Mouse (Mus musculus): ENCODE measurements around the gene Gm28051. TPM values are rescaled to one million over a fixed set of nuclear protein-coding genes. Genes with fewer than 3 reads are reported as not detected.

Gm28051 gene
- polyA plus RNA-seq, 1 experiment from 2014 or later = not detected

DNA sequence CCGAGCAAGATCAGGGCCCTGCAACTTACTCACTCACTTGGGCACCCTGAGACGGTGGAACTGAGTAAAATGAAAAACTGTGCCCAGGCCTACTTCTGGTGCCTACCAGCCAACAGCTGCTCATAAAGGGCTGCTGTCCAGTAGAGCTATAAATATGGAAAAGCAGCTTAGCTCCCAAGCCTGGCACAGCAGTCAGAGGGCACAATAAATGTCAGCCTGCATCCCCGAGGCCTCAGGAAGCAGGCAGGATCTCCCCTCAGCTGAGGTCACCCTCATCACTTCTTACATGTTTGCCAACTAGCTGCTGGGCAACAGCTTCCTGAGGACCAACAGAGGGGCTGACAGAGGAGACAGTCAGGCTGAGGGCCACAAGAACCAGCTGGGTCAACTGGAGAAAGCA is 80.5 kb downstream of the Gm28051 start:
- no peak overlapping the region for H3K9ac ChIP-seq (ENCODE audit: low read length)
- H3K9me3 ChIP-seq (ENCODE audit: control insufficient read depth, low read length) = no peaks in the 10 kb centered on the region
- no peak overlapping the region for H3K27ac ChIP-seq (ENCODE audit: low read depth, low read length)
- H3K4me2 ChIP-seq = no peak overlapping the region
- no peaks in the 10 kb centered on the region for H3K27me3 ChIP-seq (ENCODE audit: control insufficient read depth, insufficient read depth, low read length)
- ATAC-seq (ENCODE audit: low FRiP score) = no peak
- WGBS = 74% methylated on average over 3 of the region's 3 CpGs
- peaks cover 12% of the 10 kb centered on the region for H3K4me1 ChIP-seq (ENCODE audit: control insufficient read depth, insufficient read depth, low read length)
- DNase-seq (ENCODE audit: low spot score, missing footprints) = no peak
- H3K36me3 ChIP-seq (ENCODE audit: control insufficient read depth, insufficient read depth, low read length) = no peaks in the 10 kb centered on the region
- no peak overlapping the region for H3K4me3 ChIP-seq (ENCODE audit: low read depth, low read length)

- no peak for ATAC-seq (ENCODE audit: low FRiP score)
- H3K4me3 ChIP-seq (ENCODE audit: low read depth, low read length) = no peak overlapping the region
- H3K4me1 ChIP-seq (ENCODE audit: control insufficient read depth, insufficient read depth, low read length) = peaks cover 20% of the 10 kb centered on the region
- H3K4me2 ChIP-seq = no peak overlapping the region
- no peaks in the 10 kb centered on the region for H3K36me3 ChIP-seq (ENCODE audit: control insufficient read depth, insufficient read depth, low read length)
- H3K9me3 ChIP-seq (ENCODE audit: control insufficient read depth, low read length) = no peaks in the 10 kb centered on the region
- no peak overlapping the region for H3K9ac ChIP-seq (ENCODE audit: low read length)
- 91% methylated on average over 10 of the region's 10 CpGs for WGBS
- no peak overlapping the region for H3K27ac ChIP-seq (ENCODE audit: low read depth, low read length)
- DNase-seq (ENCODE audit: low spot score, missing footprints) = no peak
- no peaks in the 10 kb centered on the region for H3K27me3 ChIP-seq (ENCODE audit: control insufficient read depth, insufficient read depth, low read length)
These were observed 83.0 kb downstream of the Gm28051 start for GRCm38 (mm10) chr12:102674556-102674955.

DNA sequence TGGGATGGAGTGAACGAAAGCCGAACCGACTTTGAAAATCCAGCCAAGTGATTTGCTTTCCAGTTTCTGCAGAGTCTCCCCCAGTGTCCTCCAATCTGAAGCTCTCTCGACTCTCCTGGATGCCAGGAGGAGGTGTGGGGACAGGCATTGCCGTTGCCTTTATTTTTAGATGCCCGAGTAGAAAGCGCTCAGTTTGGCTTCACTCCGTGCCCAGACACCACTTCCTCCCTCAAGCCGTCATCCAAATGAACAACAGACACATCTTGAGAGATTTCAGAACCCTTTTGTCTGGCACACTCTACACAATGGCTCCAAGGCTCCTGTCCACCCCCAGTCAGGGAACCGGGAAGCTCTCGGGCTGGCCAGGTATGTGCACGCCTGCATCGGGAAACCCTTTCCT is 83.4 kb downstream of the Gm28051 start:
- peaks cover 16% of the 10 kb centered on the region for H3K4me1 ChIP-seq (ENCODE audit: control insufficient read depth, insufficient read depth, low read length)
- H3K9ac ChIP-seq (ENCODE audit: low read length) = no peak overlapping the region
- WGBS = 93% methylated on average over 13 of the region's 13 CpGs
- no peak for ATAC-seq (ENCODE audit: low FRiP score)
- H3K36me3 ChIP-seq (ENCODE audit: control insufficient read depth, insufficient read depth, low read length) = no peaks in the 10 kb centered on the region
- H3K27ac ChIP-seq (ENCODE audit: low read depth, low read length) = no peak overlapping the region
- no peak for DNase-seq (ENCODE audit: low spot score, missing footprints)
- H3K4me3 ChIP-seq (ENCODE audit: low read depth, low read length) = no peak overlapping the region
- no peak overlapping the region for H3K4me2 ChIP-seq
- H3K9me3 ChIP-seq (ENCODE audit: control insufficient read depth, low read length) = no peaks in the 10 kb centered on the region
- no peaks in the 10 kb centered on the region for H3K27me3 ChIP-seq (ENCODE audit: control insufficient read depth, insufficient read depth, low read length)

DNA sequence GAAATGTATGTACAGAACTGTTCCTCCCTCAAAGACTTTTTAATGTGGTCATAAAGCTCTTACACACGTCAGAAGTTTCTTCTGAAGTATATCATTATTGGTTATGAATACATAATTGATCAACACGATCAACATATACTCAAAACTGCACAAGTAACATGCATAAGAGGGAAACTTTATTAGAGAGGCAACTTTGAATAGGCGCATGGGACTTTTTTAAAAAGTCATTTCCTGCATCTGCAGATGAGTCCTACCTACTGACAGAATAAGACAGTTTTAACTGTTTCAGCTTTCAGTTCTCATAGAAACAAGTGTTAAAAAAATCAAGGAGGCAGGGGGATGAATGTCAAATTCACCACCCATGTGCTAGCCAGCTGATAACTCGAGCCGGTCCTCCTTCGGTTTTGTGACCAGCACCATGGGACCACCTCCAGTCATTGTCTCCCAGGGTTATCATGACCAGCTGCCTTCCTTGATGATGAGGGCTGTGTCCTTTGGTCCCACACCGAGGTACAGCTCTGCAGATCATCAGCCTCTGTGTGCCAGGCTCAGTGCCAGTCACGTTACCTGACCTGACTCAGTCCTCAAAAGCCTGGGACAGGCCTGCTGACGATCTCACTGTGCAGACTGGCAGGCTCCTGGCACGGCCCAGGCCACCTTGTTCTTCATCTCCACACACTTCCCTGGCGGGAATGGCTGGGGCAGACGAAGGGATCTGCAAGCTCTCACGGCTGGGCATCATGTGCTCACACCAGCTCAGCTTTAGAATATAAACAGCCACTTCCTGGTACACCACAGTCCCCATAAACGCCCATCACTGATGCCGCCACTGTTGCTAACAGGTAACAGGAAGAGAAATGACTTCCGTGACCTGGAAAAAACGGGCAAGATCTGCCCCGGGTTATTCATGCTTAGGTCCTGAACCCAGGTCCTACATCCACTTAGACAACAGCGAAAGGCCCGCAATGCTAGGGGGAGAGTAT is 84.4 kb downstream of the Gm28051 start:
- H3K4me1 ChIP-seq (ENCODE audit: control insufficient read depth, insufficient read depth, low read length) = peaks cover 9% of the 10 kb centered on the region
- no peak overlapping the region for H3K9ac ChIP-seq (ENCODE audit: low read length)
- H3K36me3 ChIP-seq (ENCODE audit: control insufficient read depth, insufficient read depth, low read length) = no peaks in the 10 kb centered on the region
- WGBS = 89% methylated on average over 20 of the region's 20 CpGs
- no peak for DNase-seq (ENCODE audit: low spot score, missing footprints)
- no peak overlapping the region for H3K4me2 ChIP-seq
- H3K9me3 ChIP-seq (ENCODE audit: control insufficient read depth, low read length) = no peaks in the 10 kb centered on the region
- no peaks in the 10 kb centered on the region for H3K27me3 ChIP-seq (ENCODE audit: control insufficient read depth, insufficient read depth, low read length)
- no peak overlapping the region for H3K4me3 ChIP-seq (ENCODE audit: low read depth, low read length)
- H3K27ac ChIP-seq (ENCODE audit: low read depth, low read length) = no peak overlapping the region
- no peak for ATAC-seq (ENCODE audit: low FRiP score)

DNA sequence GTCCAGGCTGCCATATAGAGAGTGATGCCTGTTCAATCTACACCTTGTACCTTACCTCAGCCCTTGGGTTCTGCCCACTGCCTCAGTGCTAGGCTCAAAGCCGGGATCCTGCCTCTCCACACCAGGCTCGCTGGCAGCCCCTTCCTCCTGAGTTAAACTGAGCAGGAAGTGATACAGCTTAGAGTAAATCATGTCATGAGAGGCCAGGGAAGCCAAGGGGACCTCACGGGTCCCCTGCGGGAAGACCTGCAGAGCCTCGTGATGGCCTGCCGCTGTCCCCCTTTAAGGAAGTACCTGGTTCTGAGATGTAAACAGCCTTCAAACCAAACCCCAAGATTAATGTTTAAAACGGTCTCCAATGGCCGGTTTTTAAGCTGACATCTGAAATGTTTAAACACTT is 85.4 kb downstream of the Gm28051 start:
- H3K27ac ChIP-seq (ENCODE audit: low read depth, low read length) = no peak overlapping the region
- no peaks in the 10 kb centered on the region for H3K27me3 ChIP-seq (ENCODE audit: control insufficient read depth, insufficient read depth, low read length)
- no peaks in the 10 kb centered on the region for H3K9me3 ChIP-seq (ENCODE audit: control insufficient read depth, low read length)
- H3K4me3 ChIP-seq (ENCODE audit: low read depth, low read length) = no peak overlapping the region
- no peak overlapping the region for H3K4me2 ChIP-seq
- WGBS = 83% methylated on average over 8 of the region's 8 CpGs
- no peaks in the 10 kb centered on the region for H3K36me3 ChIP-seq (ENCODE audit: control insufficient read depth, insufficient read depth, low read length)
- ATAC-seq (ENCODE audit: low FRiP score) (no peak), DNase-seq (ENCODE audit: low spot score, missing footprints) (no peak)
- H3K9ac ChIP-seq (ENCODE audit: low read length) = no peak overlapping the region
- H3K4me1 ChIP-seq (ENCODE audit: control insufficient read depth, insufficient read depth, low read length) = peaks cover 8% of the 10 kb centered on the region

DNA sequence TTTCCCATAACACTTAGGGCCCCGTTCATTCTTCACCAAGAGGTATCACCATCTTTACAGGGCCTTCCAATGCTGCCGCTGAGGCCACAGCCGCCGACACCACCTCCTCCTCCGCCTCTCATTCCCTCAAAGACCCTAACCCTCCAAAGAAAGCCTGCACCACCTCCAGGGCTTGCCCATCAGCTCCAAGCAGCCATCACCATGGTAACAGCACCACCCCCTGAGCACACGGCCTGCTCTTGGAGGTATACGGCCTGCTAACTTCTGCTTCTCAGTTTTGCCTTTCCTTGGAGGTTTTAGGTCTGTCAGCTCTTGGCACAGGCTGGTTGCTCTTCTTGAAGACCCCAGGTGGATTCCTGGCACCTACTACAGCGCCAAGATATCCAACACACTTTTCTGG is 86.7 kb downstream of the Gm28051 start:
- 32% methylated on average over 8 of the region's 8 CpGs for WGBS
- H3K4me3 ChIP-seq (ENCODE audit: low read depth, low read length) = no peak overlapping the region
- H3K4me2 ChIP-seq = no peak overlapping the region
- H3K9me3 ChIP-seq (ENCODE audit: control insufficient read depth, low read length) = no peaks in the 10 kb centered on the region
- H3K4me1 ChIP-seq (ENCODE audit: control insufficient read depth, insufficient read depth, low read length) = peaks cover 8% of the 10 kb centered on the region
- ATAC-seq (ENCODE audit: low FRiP score) = peak; percentile 70; the same call in 1 of the 2 replicates
- no peaks in the 10 kb centered on the region for H3K36me3 ChIP-seq (ENCODE audit: control insufficient read depth, insufficient read depth, low read length)
- DNase-seq (ENCODE audit: low spot score, missing footprints) = no peak
- no peak overlapping the region for H3K9ac ChIP-seq (ENCODE audit: low read length)
- H3K27ac ChIP-seq (ENCODE audit: low read depth, low read length) = no peak overlapping the region
- no peaks in the 10 kb centered on the region for H3K27me3 ChIP-seq (ENCODE audit: control insufficient read depth, insufficient read depth, low read length)

MicroRNAs within 50 kb of the gene (microRNA counts, 519-probe panel; counts per million panel counts)
- microRNA mmu-miR-1936 = not detected

Small RNA genes lying within 50 kb of the gene (microRNA-seq; reads per million reads assigned to microRNA genes)
- 1.1 reads per million for gene Mir1936

Other genes with a start within 250 kb of the Gm28051 start
- gene Chga, start 202.8 kb downstream of the Gm28051 start, polyA plus RNA-seq (2014; fragmentation: Nextera tagmentation; extraction: Ambion mirVana) = 23.5 and 24.0 TPM in 2 replicates
- gene Itpk1, start 52.8 kb downstream of the Gm28051 start, polyA plus RNA-seq (2014; fragmentation: Nextera tagmentation; extraction: Ambion mirVana) = 11.6 and 14.2 TPM in 2 replicates
- 40.8 and 41.4 TPM in 2 replicates for gene Moap1, start 14.1 kb downstream of the Gm28051 start, polyA plus RNA-seq (2014; fragmentation: Nextera tagmentation; extraction: Ambion mirVana)
- 12.2 and 12.3 TPM in 2 replicates for gene Tmem251, start 14.0 kb downstream of the Gm28051 start, polyA plus RNA-seq (2014; fragmentation: Nextera tagmentation; extraction: Ambion mirVana)
- gene Gon7, start within 50 bp of the Gm28051 start, polyA plus RNA-seq (2014; fragmentation: Nextera tagmentation; extraction: Ambion mirVana) = 47.7 and 52.6 TPM in 2 replicates
- 70.8 and 75.0 TPM in 2 replicates for gene Ubr7, start 202 bp upstream of the Gm28051 start, polyA plus RNA-seq (2014; fragmentation: Nextera tagmentation; extraction: Ambion mirVana)
- gene Gm20604, start 907 bp upstream of the Gm28051 start, polyA plus RNA-seq (2014; fragmentation: Nextera tagmentation; extraction: Ambion mirVana) = 36.0 and 36.5 TPM in 2 replicates
- 18.4 and 18.5 TPM in 2 replicates for gene Btbd7, start 120.7 kb upstream of the Gm28051 start, polyA plus RNA-seq (2014; fragmentation: Nextera tagmentation; extraction: Ambion mirVana)
- gene Cox8c, start 141.6 kb upstream of the Gm28051 start, polyA plus RNA-seq (2014; fragmentation: Nextera tagmentation; extraction: Ambion mirVana) = not detected in 2 replicates
- gene Unc79, start 191.1 kb upstream of the Gm28051 start, polyA plus RNA-seq (2014; fragmentation: Nextera tagmentation; extraction: Ambion mirVana) = 2.6 and 2.9 TPM in 2 replicates